In genomic region chr6:114264010-114264409, GRCm38 (mm10) we compare ENCODE assay signal across 27 mouse cellular contexts. TPM values are rescaled to one million over a fixed set of nuclear protein-coding genes. Genes with fewer than 3 reads are reported as not detected.
DNase-seq lines count a peak whose midpoint lies in the region; ATAC-seq lines count a peak whose summit lies in the region.
"Had no signal": no experiment of that assay in that cellular context is flagged by ENCODE, and none has a peak within 500 bp of the region (broad histone marks: within the 10 kb centered on the region; RNA-seq: fewer than 3 reads in every experiment).

No protein-coding gene starts in this region.

- H3K27me3 ChIP-seq in forebrain, embryonic 12.5 days: 0 out of 2 replicates have a peak, but pooled peaks cover 3% of the 10 kb centered on the region
- H3K27me3 ChIP-seq in forebrain, embryonic 11.5 days (ENCODE audit: control insufficient read depth, insufficient read depth, low read length): no peaks in the 10 kb centered on the region
- no peaks in the 10 kb centered on the region for H3K27me3 ChIP-seq in hindbrain, embryonic 15.5 days
- peaks cover 6% of the 10 kb centered on the region for H3K27me3 ChIP-seq in hindbrain, embryonic 10.5 days (ENCODE audit: insufficient read depth, poor library complexity, severe bottlenecking)
- H3K27me3 ChIP-seq: liver, embryonic 15.5 days had no signal

- no peaks in the 10 kb centered on the region for H3K36me3 ChIP-seq in forebrain, embryonic 12.5 days (replicated peaks)
- no peaks in the 10 kb centered on the region for H3K36me3 ChIP-seq in forebrain, embryonic 11.5 days (ENCODE audit: control insufficient read depth, insufficient read depth, low read length)
- H3K36me3 ChIP-seq in hindbrain, embryonic 15.5 days: no peaks in the 10 kb centered on the region
- H3K36me3 ChIP-seq in hindbrain, embryonic 10.5 days: no peaks in the 10 kb centered on the region
- H3K36me3 ChIP-seq: embryonic facial prominence, embryonic 13.5 days; G1E; limb, embryonic 12.5 days; liver, embryonic 15.5 days; midbrain, embryonic 10.5 days had no signal

- no peak overlapping the region for H3K4me3 ChIP-seq in forebrain, embryonic 12.5 days (replicated peaks)
- no peak overlapping the region for H3K4me3 ChIP-seq in forebrain, embryonic 11.5 days (ENCODE audit: low read depth, low read length)
- no peak overlapping the region for H3K4me3 ChIP-seq in hindbrain, embryonic 15.5 days
- H3K4me3 ChIP-seq in hindbrain, embryonic 10.5 days: no peak overlapping the region
- H3K4me3 ChIP-seq: embryonic facial prominence, embryonic 13.5 days; erythroblast, embryonic 14.5 days; layer of hippocampus, adult 2 months; left cerebral cortex, adult 2 months; limb, embryonic 12.5 days; liver, embryonic 15.5 days; midbrain, embryonic 10.5 days had no signal

- H3K4me1 ChIP-seq in forebrain, embryonic 12.5 days: peaks cover 35% of the 10 kb centered on the region
- peaks cover 5% of the 10 kb centered on the region; the same call in 1 of the 2 replicates for H3K4me1 ChIP-seq in forebrain, embryonic 11.5 days (replicated peaks; ENCODE audit: control insufficient read depth, insufficient read depth, low read length)
- peaks cover 49% of the 10 kb centered on the region for H3K4me1 ChIP-seq in hindbrain, embryonic 15.5 days (replicated peaks)
- H3K4me1 ChIP-seq in hindbrain, embryonic 10.5 days (replicated peaks): peaks cover 41% of the 10 kb centered on the region
- H3K4me1 ChIP-seq: embryonic facial prominence, embryonic 13.5 days; limb, embryonic 12.5 days; liver, embryonic 15.5 days had no signal

- H3K27ac ChIP-seq in forebrain, embryonic 12.5 days: peak overlapping the region; percentile 10
- H3K27ac ChIP-seq in forebrain, embryonic 11.5 days (ENCODE audit: low read depth, low read length): no peak overlapping the region
- H3K27ac ChIP-seq in hindbrain, embryonic 15.5 days (replicated peaks): peak overlapping the region; percentile 61
- H3K27ac ChIP-seq in hindbrain, embryonic 10.5 days: no peak overlapping the region
- H3K27ac ChIP-seq: embryonic facial prominence, embryonic 13.5 days; layer of hippocampus, adult 2 months; left cerebral cortex, adult 2 months; limb, embryonic 12.5 days; liver, embryonic 15.5 days; midbrain, embryonic 10.5 days had no signal

- ATAC-seq in forebrain, embryonic 12.5 days (ENCODE audit: low FRiP score): peak; percentile 31; the same call in 1 of the 2 replicates
- ATAC-seq in forebrain, embryonic 11.5 days (replicated peaks; ENCODE audit: low FRiP score): no peak; the same call in 1 of the 2 replicates
- ATAC-seq in hindbrain, embryonic 15.5 days (ENCODE audit: low FRiP score, low read depth): no peak

- no peaks in the 10 kb centered on the region for H3K9me3 ChIP-seq in forebrain, embryonic 12.5 days
- no peaks in the 10 kb centered on the region for H3K9me3 ChIP-seq in forebrain, embryonic 11.5 days (ENCODE audit: control insufficient read depth, low read length)
- no peaks in the 10 kb centered on the region for H3K9me3 ChIP-seq in hindbrain, embryonic 15.5 days
- H3K9me3 ChIP-seq in hindbrain, embryonic 10.5 days: no peaks in the 10 kb centered on the region
- H3K9me3 ChIP-seq: embryonic facial prominence, embryonic 13.5 days; limb, embryonic 12.5 days; liver, embryonic 15.5 days; midbrain, embryonic 10.5 days had no signal

- H3K9ac ChIP-seq in forebrain, embryonic 12.5 days: no peak overlapping the region
- no peak overlapping the region for H3K9ac ChIP-seq in forebrain, embryonic 11.5 days (ENCODE audit: low read length)
- no peak overlapping the region for H3K9ac ChIP-seq in hindbrain, embryonic 15.5 days
- H3K9ac ChIP-seq: embryonic facial prominence, embryonic 13.5 days; limb, embryonic 12.5 days; liver, embryonic 15.5 days; lung, embryonic 14.5 days had no signal

- 31% methylated on average over 3 of the region's 3 CpGs for WGBS in forebrain, embryonic 12.5 days
- 44% methylated on average over 3 of the region's 3 CpGs for WGBS in forebrain, embryonic 11.5 days
- 42% methylated on average over 3 of the region's 3 CpGs for WGBS in hindbrain, embryonic 15.5 days
- WGBS in hindbrain, embryonic 10.5 days: 66% methylated on average over 3 of the region's 3 CpGs

- no peak overlapping the region; the same call in 1 of the 2 replicates for H3K4me2 ChIP-seq in forebrain, embryonic 12.5 days
- H3K4me2 ChIP-seq in forebrain, embryonic 11.5 days (ENCODE audit: low read depth, low read length, severe bottlenecking): no peak overlapping the region
- no peak overlapping the region for H3K4me2 ChIP-seq in hindbrain, embryonic 15.5 days
- H3K4me2 ChIP-seq: embryonic facial prominence, embryonic 13.5 days; heart, embryonic 11.5 days; limb, embryonic 12.5 days; liver, embryonic 15.5 days; lung, embryonic 14.5 days had no signal

- DNase-seq in forebrain, embryonic 11.5 days (ENCODE audit: low spot score): no peak
- no peak for DNase-seq in hindbrain, embryonic 10.5 days (ENCODE audit: low spot score)
- DNase-seq in retina, postnatal 1 day: peak; percentile 71
- no peak for DNase-seq in retina, embryonic 14.5 days (ENCODE audit: low spot score)
- no peak for DNase-seq in kidney, adult 9 months
- DNase-seq: adrenal gland, adult 8-10 months; cerebellum, adult 9-11 months; embryo, embryonic 11 days; gastrocnemius, postnatal 14 days; heart, adult 11 months; kidney, adult 18-20 months; thymus, adult 2 months; thymus, postnatal 36 days had no signal

RNA-seq across cellular contexts. Expression of gene Slc6a1, which starts 18.4 kb away (rescaled TPM):
- polyA plus RNA-seq in forebrain, embryonic 12.5 days (2016; fragmentation: Nextera tagmentation; extraction: Ambion mirVana): 49.9 and 57.8 TPM in 2 replicates
- polyA plus RNA-seq in forebrain, embryonic 11.5 days (2014; fragmentation: Nextera tagmentation; extraction: Ambion mirVana): 22.0 and 26.1 TPM in 2 replicates
- polyA plus RNA-seq in hindbrain, embryonic 15.5 days (2015; fragmentation: Nextera tagmentation; extraction: Ambion mirVana): 130 and 150 TPM in 2 replicates
- 3.7 and 15.2 TPM in 2 replicates for polyA plus RNA-seq in hindbrain, embryonic 10.5 days (2016; fragmentation: Nextera tagmentation; extraction: Ambion mirVana)
- polyA plus RNA-seq: erythroblast, embryonic 14.5 days; G1E; heart, postnatal 0 days; intestine, embryonic 14.5 days; limb, embryonic 12.5 days; lung, embryonic 14.5 days had no signal

Comparison
In these comparisons a context has a peak if more than half of its experiments do, and no peak if none do; other contexts are left out.
1. H3K27ac ChIP-seq: peak in forebrain, embryonic 12.5 days (single experiment) and hindbrain, embryonic 15.5 days (single experiment); none in forebrain, embryonic 11.5 days (single experiment) and hindbrain, embryonic 10.5 days (single experiment).